Mouse (Mus musculus): Measurements from ENCODE around the gene Sec14l3.

- TF ChIP-seq CTCF (conservative IDR thresholded peaks at IDR 0.05; ENCODE audit: low read length) (no peak), NANOG (IDR thresholded peaks at IDR 0.05; ENCODE audit: borderline replicate concordance, low read length) (no peak), POU5F1 (IDR thresholded peaks at IDR 0.05; ENCODE audit: borderline replicate concordance, low read length) (no peak)
Observed at GRCm38 (mm10) chr11:4116458-4117141, 52.0 kb downstream of the Sec14l3 start.

Measured in E14TG2a.4 (cell line).